Mouse (Mus musculus): ENCODE results near the gene Igfbpl1.

The Igfbpl1 gene

GRCm38 (mm10) chr4:45826275-45827040 lies at the start of gene Igfbpl1:
Gene Igfbpl1, minus strand, starts transcription at chr4:45826923.
- DNase-seq: peak; percentile 56

DNA sequence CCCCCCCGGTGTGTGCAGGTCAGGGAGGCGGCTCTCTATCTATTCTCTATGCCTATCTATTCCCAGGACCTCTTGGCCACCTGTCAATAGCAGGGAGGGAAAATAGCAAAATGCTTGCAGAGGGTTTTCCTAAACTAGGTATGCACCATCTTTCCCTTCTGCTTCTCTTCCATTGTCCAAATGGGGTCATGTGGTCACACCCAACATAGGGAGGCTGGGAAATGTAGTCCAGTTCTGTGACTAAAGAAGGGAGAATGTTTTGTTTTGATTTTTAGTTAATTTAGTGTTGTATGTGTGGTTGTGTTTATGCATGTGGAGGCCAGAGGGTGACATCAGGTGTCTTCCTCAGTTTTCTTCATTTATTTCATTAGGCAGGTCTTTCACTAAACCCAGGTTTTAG lies 45.4 kb upstream of the Igfbpl1 start:
- DNase-seq: no peak

GRCm38 (mm10) chr4:45869021-45869815 lies 42.5 kb upstream of the Igfbpl1 start:
- DNase-seq: no peak

- DNase-seq: no peak
Measured at GRCm38 (mm10) chr4:45867416-45867815, 40.7 kb upstream of the Igfbpl1 start.

DNA sequence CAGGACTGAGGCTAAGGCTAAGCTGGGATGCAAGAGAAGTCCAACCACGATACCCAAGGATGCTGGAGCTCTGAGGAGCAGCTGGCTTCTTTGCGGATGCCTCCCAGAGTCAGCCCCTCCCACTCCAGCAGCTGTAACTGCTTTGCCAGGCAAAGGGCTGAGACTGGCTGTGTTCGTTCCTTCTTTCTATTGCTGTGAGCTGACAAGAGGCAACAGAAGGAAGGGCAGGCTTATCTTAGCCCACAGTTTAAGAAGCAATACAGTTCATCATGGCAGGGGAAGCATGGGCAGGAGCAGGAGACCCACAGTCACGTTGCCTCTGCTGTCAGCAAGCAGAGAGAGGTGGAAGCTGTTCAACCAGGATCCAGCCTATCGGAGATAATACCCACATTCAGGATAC lies 34.4 kb upstream of the Igfbpl1 start:
- no peak for DNase-seq

GRCm38 (mm10) chr4:45855803-45856424 lies 29.2 kb upstream of the Igfbpl1 start:
- peak; percentile 82 for DNase-seq

- DNase-seq: no peak
Measured at GRCm38 (mm10) chr4:45853496-45854246, 26.9 kb upstream of the Igfbpl1 start.

DNA sequence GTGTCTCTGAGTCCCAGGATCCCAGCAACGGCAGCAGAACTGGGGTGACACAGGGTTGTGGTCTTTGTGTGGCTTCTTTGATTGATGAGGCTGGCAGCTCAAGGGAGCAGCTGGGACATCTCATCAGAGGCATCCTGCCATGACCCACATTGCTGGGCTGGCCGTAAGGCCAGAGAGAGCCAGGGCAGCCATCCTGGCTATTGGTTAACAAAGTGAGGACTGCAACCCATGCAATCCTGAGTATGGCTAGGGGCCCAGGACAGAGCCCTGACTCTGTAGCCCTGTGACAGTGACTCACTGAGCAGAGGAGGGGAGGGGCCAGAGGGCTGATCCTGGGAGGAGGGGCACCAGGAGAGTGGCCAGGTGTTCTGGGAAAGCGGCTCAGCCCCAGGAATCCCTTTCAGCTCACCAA lies 24.9 kb upstream of the Igfbpl1 start:
- peak; percentile 41 for DNase-seq

GRCm38 (mm10) chr4:45849419-45849818 lies 22.7 kb upstream of the Igfbpl1 start:
- DNase-seq: no peak

DNA sequence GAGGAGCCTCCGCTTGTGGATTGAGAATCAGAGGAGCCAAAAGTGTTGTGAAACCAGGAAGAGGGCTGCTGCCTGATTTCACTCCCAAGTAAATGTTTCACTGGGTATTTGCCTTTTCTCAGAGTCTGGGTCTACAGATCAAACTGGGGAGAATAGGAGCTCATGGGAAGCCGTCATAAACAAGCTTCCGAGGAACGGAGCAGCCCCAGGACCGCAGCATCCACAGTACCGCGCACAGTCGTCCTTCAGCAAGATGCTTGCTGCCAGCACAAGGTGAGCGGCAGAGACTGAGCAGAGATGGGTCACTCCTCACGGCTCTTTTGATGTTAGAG lies 22.1 kb upstream of the Igfbpl1 start:
- DNase-seq: no peak

GRCm38 (mm10) chr4:45848109-45848824 lies 21.5 kb upstream of the Igfbpl1 start, which contains the start of gene Stra6l:
Gene Stra6l, plus strand, starts transcription at chr4:45848664.
- DNase-seq: no peak

GRCm38 (mm10) chr4:45846263-45846662 lies 19.5 kb upstream of the Igfbpl1 start:
- no peak for DNase-seq

DNA sequence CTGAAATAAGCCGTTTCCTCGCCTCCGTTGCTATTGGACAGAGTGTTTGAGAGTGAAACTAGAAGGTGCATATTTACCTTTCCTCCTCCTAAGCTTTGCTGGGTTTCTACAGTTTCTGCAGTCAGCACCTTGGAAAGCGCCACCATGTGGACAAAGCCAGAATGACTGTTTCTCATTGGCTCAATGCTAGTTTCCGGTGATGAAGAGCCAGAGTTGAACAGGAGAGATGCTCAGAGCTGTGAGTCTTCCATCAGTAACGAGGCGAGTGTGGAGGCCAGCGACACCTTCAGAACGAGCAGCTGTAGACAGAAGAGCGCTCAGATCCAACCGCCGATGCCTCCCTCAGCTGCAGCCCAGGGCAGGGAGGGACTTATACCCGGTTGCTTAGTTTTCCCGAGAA lies 17.6 kb upstream of the Igfbpl1 start:
- DNase-seq: peak; percentile 69

GRCm38 (mm10) chr4:45833461-45833860 lies 6.7 kb upstream of the Igfbpl1 start:
- no peak for DNase-seq

GRCm38 (mm10) chr4:45831996-45832395 lies 5.3 kb upstream of the Igfbpl1 start:
- DNase-seq: no peak

GRCm38 (mm10) chr4:45829907-45830759 lies 3.4 kb upstream of the Igfbpl1 start:
- no peak for DNase-seq

DNA sequence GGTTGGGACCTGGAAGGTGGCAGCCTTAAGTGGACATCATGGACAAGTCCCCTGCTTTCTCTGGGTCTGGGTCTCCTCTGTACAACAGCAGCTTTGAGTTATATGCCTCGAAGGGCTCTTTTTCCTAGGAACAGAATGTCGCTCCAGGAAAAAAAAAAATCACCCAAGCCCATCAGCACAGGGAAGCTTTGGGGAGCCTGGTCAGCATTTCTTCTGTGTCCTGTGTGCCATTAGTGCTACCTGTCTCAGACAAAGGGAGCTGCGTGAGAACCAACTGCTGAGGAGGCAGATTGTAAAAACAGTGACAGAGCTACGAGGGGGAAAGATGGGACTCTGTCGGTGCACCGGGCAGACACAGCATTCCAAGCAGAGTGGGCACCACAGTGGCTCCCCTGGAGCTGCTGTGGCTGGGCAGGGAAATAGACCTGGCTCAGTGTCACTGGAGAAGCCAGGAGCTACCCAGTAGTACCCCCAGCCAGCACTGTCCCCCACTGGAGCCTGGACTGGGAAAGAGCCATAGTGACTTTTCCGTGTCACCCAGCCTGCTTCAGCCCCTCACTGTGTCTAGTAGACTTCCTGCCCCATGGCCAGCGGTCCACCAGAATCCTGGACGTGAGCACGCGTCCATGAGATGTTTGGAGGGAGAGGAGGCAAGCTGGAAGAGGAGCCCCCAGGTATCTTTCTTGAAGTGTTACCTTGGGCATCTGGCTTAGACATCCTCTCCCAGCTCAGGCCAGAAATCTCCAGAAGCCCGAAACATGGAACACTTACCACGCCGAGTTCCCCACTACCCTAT lies 1.8 kb downstream of the Igfbpl1 start:
- DNase-seq: no peak

GRCm38 (mm10) chr4:45824049-45824760 lies 2.5 kb downstream of the Igfbpl1 start:
- peak; percentile 73 for DNase-seq

GRCm38 (mm10) chr4:45822781-45823575 lies 3.7 kb downstream of the Igfbpl1 start:
- DNase-seq: peak; percentile 51
